ENCODE assay signal across 8 mouse cellular contexts in the genomic region with DNA sequence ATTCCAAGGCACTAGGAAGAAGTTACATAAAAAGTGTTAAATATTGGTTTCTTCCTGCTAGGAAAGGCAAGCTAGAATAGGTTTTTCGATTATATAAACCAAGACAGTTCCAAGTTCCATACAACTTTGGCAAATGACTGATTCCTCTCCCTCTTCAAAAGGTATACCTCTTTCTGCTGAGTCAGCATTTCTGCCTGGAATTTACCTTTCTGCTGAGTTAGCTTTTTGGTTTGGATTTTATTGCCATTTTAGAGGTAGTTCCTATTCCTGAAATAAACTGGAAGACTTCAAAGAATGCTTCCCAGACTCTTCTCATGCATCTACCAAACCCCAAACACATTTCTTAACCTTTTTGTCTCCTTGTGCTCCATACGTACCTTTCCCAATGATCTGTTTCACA. TPM values are rescaled to one million over a fixed set of nuclear protein-coding genes. Genes with fewer than 3 reads are reported as not detected.
DNase-seq lines count a peak whose midpoint lies in the region; ATAC-seq and TF ChIP-seq lines count a peak whose summit lies in the region.

No protein-coding gene starts in this region.

- no peaks in the 10 kb centered on the region for H3K9me3 ChIP-seq in kidney, postnatal 0 days (replicated peaks; ENCODE audit: low read length)
- no peaks in the 10 kb centered on the region for H3K9me3 ChIP-seq in embryonic facial prominence, embryonic 12.5 days
- no peaks in the 10 kb centered on the region for H3K9me3 ChIP-seq in hindbrain, postnatal 0 days (ENCODE audit: low read length)
- H3K9me3 ChIP-seq in midbrain, postnatal 0 days (ENCODE audit: low read length), result no peaks in the 10 kb centered on the region

- H3K9ac ChIP-seq in kidney, postnatal 0 days (ENCODE audit: low read depth, low read length), result no peak overlapping the region
- no peak overlapping the region for H3K9ac ChIP-seq in embryonic facial prominence, embryonic 12.5 days
- H3K9ac ChIP-seq in hindbrain, postnatal 0 days (replicated peaks; ENCODE audit: low read length), result peak overlapping the region; percentile 88; the same call in 1 of the 2 replicates
- H3K9ac ChIP-seq in midbrain, postnatal 0 days (replicated peaks; ENCODE audit: low read length, poor library complexity, severe bottlenecking), result no peak overlapping the region; the same call in 1 of the 2 replicates

- H3K27ac ChIP-seq in kidney, postnatal 0 days, result no peak overlapping the region
- H3K27ac ChIP-seq in embryonic facial prominence, embryonic 12.5 days, result no peak overlapping the region
- H3K27ac ChIP-seq in hindbrain, postnatal 0 days, result no peak overlapping the region
- H3K27ac ChIP-seq in midbrain, postnatal 0 days (ENCODE audit: low read depth, low read length), result no peak overlapping the region

- H3K4me3 ChIP-seq in kidney, postnatal 0 days (replicated peaks; ENCODE audit: low read depth, low read length), result no peak overlapping the region
- H3K4me3 ChIP-seq in embryonic facial prominence, embryonic 12.5 days, result no peak overlapping the region
- H3K4me3 ChIP-seq in hindbrain, postnatal 0 days (ENCODE audit: low read length), result peak overlapping the region; percentile 98
- H3K4me3 ChIP-seq in midbrain, postnatal 0 days (ENCODE audit: low read depth, low read length), result peak overlapping the region; percentile 98

- no peak for TF ChIP-seq CTCF in kidney, postnatal 0 days (IDR thresholded peaks at IDR 0.05; ENCODE audit: low read depth)
- no peak for TF ChIP-seq CTCF in hindbrain, postnatal 0 days (IDR thresholded peaks at IDR 0.05; ENCODE audit: low read depth)
- no peak for TF ChIP-seq CTCF in midbrain, postnatal 0 days (IDR thresholded peaks at IDR 0.05)

- ATAC-seq in kidney, postnatal 0 days (replicated peaks; ENCODE audit: low FRiP score, low read depth), result no peak
- no peak for ATAC-seq in embryonic facial prominence, embryonic 12.5 days (ENCODE audit: insufficient number of reproducible peaks, insufficient read depth, low FRiP score, low TSS enrichment)
- no peak for ATAC-seq in hindbrain, postnatal 0 days
- ATAC-seq in midbrain, postnatal 0 days (ENCODE audit: low FRiP score), result no peak

- no peaks in the 10 kb centered on the region for H3K36me3 ChIP-seq in kidney, postnatal 0 days (ENCODE audit: insufficient read depth, low read length)
- no peaks in the 10 kb centered on the region for H3K36me3 ChIP-seq in embryonic facial prominence, embryonic 12.5 days
- no peaks in the 10 kb centered on the region for H3K36me3 ChIP-seq in hindbrain, postnatal 0 days (ENCODE audit: insufficient read depth, low read length)
- H3K36me3 ChIP-seq in midbrain, postnatal 0 days (ENCODE audit: insufficient read depth, low read length), result no peaks in the 10 kb centered on the region

- no peaks in the 10 kb centered on the region for H3K4me1 ChIP-seq in kidney, postnatal 0 days (replicated peaks; ENCODE audit: insufficient read depth, low read length)
- peaks cover 16% of the 10 kb centered on the region for H3K4me1 ChIP-seq in embryonic facial prominence, embryonic 12.5 days
- H3K4me1 ChIP-seq in hindbrain, postnatal 0 days (ENCODE audit: insufficient read depth, low read length), result 0 out of 2 replicates have a peak, but pooled peaks cover 6% of the 10 kb centered on the region
- peaks cover 16% of the 10 kb centered on the region; the same call in 1 of the 2 replicates for H3K4me1 ChIP-seq in midbrain, postnatal 0 days (ENCODE audit: insufficient read depth, low read length)

- peak; percentile 4 for DNase-seq in kidney, postnatal 0 days (ENCODE audit: low spot score)
- DNase-seq in kidney, postnatal 25 days, result no peak
- peak; percentile 18 for DNase-seq in hindbrain, postnatal 0 days (ENCODE audit: low spot score)
- peak; percentile 5 for DNase-seq in midbrain, postnatal 0 days (ENCODE audit: low spot score)
- DNase-seq in right cerebral cortex, postnatal 25 days, result no peak
- DNase-seq in cerebellum, postnatal 14 days, result no peak
- DNase-seq in spleen, postnatal 14 days (ENCODE audit: low spot score in 2 of 2), result no peak

- 86% methylated on average over 2 of the region's 2 CpGs for WGBS in kidney, postnatal 0 days
- 86% methylated on average over 2 of the region's 2 CpGs for WGBS in embryonic facial prominence, embryonic 12.5 days
- WGBS in hindbrain, postnatal 0 days, result 74% methylated on average over 2 of the region's 2 CpGs
- WGBS in midbrain, postnatal 0 days, result 76% methylated on average over 2 of the region's 2 CpGs

- H3K27me3 ChIP-seq in kidney, postnatal 0 days (ENCODE audit: insufficient read depth, low read length), result no peaks in the 10 kb centered on the region
- no peaks in the 10 kb centered on the region for H3K27me3 ChIP-seq in embryonic facial prominence, embryonic 12.5 days
- no peaks in the 10 kb centered on the region for H3K27me3 ChIP-seq in hindbrain, postnatal 0 days (ENCODE audit: insufficient read depth, low read length)
- H3K27me3 ChIP-seq in midbrain, postnatal 0 days (ENCODE audit: insufficient read depth, low read length), result no peaks in the 10 kb centered on the region

- H3K4me2 ChIP-seq in kidney, postnatal 0 days (ENCODE audit: low read length), result peak overlapping the region; percentile 82
- peak overlapping the region; percentile 50 for H3K4me2 ChIP-seq in embryonic facial prominence, embryonic 12.5 days (replicated peaks)
- peak overlapping the region; percentile 72 for H3K4me2 ChIP-seq in hindbrain, postnatal 0 days (ENCODE audit: low read depth, low read length)
- H3K4me2 ChIP-seq in midbrain, postnatal 0 days (ENCODE audit: low read depth, low read length, poor library complexity, severe bottlenecking), result peak overlapping the region; percentile 56

RNA-seq across cellular contexts. Expression of a gene that starts 1.9 kb away (rescaled TPM):
- polyA plus RNA-seq in kidney, postnatal 0 days (2015; fragmentation: Nextera tagmentation; extraction: Ambion mirVana), result 18.6 and 19.8 TPM in 2 replicates
- 18.0 and 21.2 TPM in 2 replicates for polyA plus RNA-seq in embryonic facial prominence, embryonic 12.5 days (2016; fragmentation: Nextera tagmentation; extraction: Ambion mirVana)
- total RNA-seq in hindbrain, postnatal 0 days (2014; rRNA removed), result 2.3 and 5.8 TPM in 2 replicates
- polyA plus RNA-seq in hindbrain, postnatal 0 days (2015; fragmentation: Nextera tagmentation; extraction: Ambion mirVana), result 11.6 and 18.2 TPM in 2 replicates
- 2.2 and 8.6 TPM in 2 replicates for total RNA-seq in midbrain, postnatal 0 days (2014; rRNA removed)
- 11.2 and 13.1 TPM in 2 replicates for polyA plus RNA-seq in midbrain, postnatal 0 days (2015; fragmentation: Nextera tagmentation; extraction: Ambion mirVana)

RNA-seq across cellular contexts. Expression of a gene that starts 2.1 kb away (rescaled TPM):
- 17.1 and 21.3 TPM in 2 replicates for polyA plus RNA-seq in kidney, postnatal 0 days (2015; fragmentation: Nextera tagmentation; extraction: Ambion mirVana)
- 44.8 and 46.4 TPM in 2 replicates for polyA plus RNA-seq in embryonic facial prominence, embryonic 12.5 days (2016; fragmentation: Nextera tagmentation; extraction: Ambion mirVana)
- total RNA-seq in hindbrain, postnatal 0 days (2014; rRNA removed), result 39.3 and 40.3 TPM in 2 replicates
- 29.4 and 30.8 TPM in 2 replicates for polyA plus RNA-seq in hindbrain, postnatal 0 days (2015; fragmentation: Nextera tagmentation; extraction: Ambion mirVana)
- 56.0 and 66.2 TPM in 2 replicates for total RNA-seq in midbrain, postnatal 0 days (2014; rRNA removed)
- polyA plus RNA-seq in midbrain, postnatal 0 days (2015; fragmentation: Nextera tagmentation; extraction: Ambion mirVana), result 32.8 and 37.0 TPM in 2 replicates

Comparison
In these comparisons a context has a peak if more than half of its experiments do, and no peak if none do; other contexts are left out.
1. DNase-seq: peak in kidney, postnatal 0 days (single experiment), hindbrain, postnatal 0 days (single experiment) and midbrain, postnatal 0 days (single experiment); none in kidney, postnatal 25 days (0 of 2), right cerebral cortex, postnatal 25 days (single experiment), cerebellum, postnatal 14 days (0 of 2) and spleen, postnatal 14 days (0 of 2).
2. H3K4me3 ChIP-seq: peak in hindbrain, postnatal 0 days (single experiment) and midbrain, postnatal 0 days (single experiment); none in kidney, postnatal 0 days (single experiment) and embryonic facial prominence, embryonic 12.5 days (single experiment).
3. Peak in every context shown above with its lines, with median percentiles within 50 percentile points of each other: H3K4me2 ChIP-seq.